Mouse (Mus musculus) lung, adult 2 months (tissue): ENCODE results near the gene Gcnt3.

Experiments
- CTCF ChIP-seq: fragments of 200-500 bp; IDR thresholded peaks from 2 replicates; pipeline ENCODE4 v1.5.1; 2011; ENCODE audit warnings: mild to moderate bottlenecking, low read length, control low read depth; ENCODE audit not compliant: insufficient read depth
- POLR2A ChIP-seq: fragments of 200-500 bp; IDR thresholded peaks from 2 replicates; pipeline ENCODE4 v1.6.1; 2011; ENCODE audit warnings: low read depth, mild to moderate bottlenecking, control low read depth, low read length, borderline replicate concordance; ENCODE audit errors: extremely low read depth

DNA sequence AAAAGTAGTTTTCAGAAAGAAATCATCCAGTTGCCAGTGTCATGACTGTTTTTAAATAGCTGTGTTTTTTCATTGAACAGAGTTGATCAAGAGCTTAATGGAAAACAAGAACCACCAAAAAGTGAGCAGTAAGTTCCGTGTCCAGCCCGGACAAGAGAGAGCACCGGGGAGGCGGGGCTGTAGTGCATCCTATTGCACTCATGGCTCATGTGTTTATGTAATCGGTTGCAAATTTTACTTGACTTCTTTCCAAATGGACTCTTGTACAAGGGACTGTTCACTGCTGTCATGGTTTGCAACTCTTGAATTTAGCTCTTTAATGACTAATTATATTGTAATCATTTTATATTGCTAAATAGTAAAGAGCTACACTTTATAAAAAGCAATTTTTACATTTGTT lies 30.9 kb downstream of the Gcnt3 start:
- no peak for TF ChIP-seq CTCF
- no peak for TF ChIP-seq POLR2A
